Comparison of ENCODE assay signal across 8 mouse cellular contexts in the genomic region with DNA sequence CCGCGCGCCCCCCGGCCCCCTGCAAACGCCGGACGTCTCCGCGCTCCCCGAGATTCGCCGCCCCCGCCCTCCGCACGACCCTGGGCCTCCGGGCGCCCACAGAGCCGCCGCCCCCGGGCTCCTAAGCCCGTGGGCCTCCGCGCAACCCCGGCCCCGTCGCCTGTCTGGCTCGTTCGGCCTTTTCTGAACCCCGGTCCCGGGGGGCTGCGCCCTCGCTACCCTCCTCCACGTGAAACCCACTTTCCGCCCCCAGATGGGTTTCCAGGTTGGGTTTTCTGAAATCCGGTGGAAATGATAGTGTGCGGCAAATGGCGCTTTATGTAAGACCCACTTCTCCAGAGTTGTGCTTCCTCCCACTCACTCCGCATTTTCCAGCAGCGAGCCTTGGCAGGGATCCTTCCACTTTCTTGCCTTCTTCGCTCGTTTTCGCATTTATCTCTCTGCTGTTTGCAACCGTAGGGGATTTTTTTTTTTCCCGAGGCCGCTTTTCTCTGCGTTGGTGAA. TPM values are rescaled to one million over a fixed set of nuclear protein-coding genes. Genes with fewer than 3 reads are reported as not detected.
A peak's percentile ranks its signal among the peaks of the same experiment; 100 is the strongest.
DNase-seq lines count a peak whose midpoint lies in the region; ATAC-seq and TF ChIP-seq lines count a peak whose summit lies in the region.

No protein-coding gene starts in this region.

- peak; percentile 23 for ATAC-seq in Patski
- peak; percentile 29 for ATAC-seq in hindbrain, embryonic 15.5 days (ENCODE audit: low FRiP score, low read depth)

- no peaks in the 10 kb centered on the region for H3K36me3 ChIP-seq in hindbrain, embryonic 15.5 days

- in situ Hi-C loops in Patski (cut with MboI; ENCODE audit: low pct_unique_long_range_greater_than_20kb): loop anchor here (5.0 kb wide), 1 partner anchor 43 kb away; no protein-coding TSS in a partner anchor

- CTCF ChIA-PET in Patski (lab: Charles Lee): interaction anchor here (1.2 to 2.7 kb wide), 6 partner anchors 11 to 46 kb away, joined by 3 to 15 read pairs (median 5); a partner anchor contains a TSS

- H3K4me2 ChIP-seq in hindbrain, embryonic 15.5 days: peak overlapping the region; percentile 76

- H3K27me3 ChIP-seq in Patski: peaks cover 4% of the 10 kb centered on the region
- no peaks in the 10 kb centered on the region for H3K27me3 ChIP-seq in hindbrain, embryonic 15.5 days

- TF ChIP-seq CTCF in Patski (IDR thresholded peaks at IDR 0.05): no peak

- peaks cover 40% of the 10 kb centered on the region for H3K4me1 ChIP-seq in hindbrain, embryonic 15.5 days (replicated peaks)

- WGBS in hindbrain, embryonic 15.5 days: under 1% methylated on average over 40 of the region's 46 CpGs

- peak overlapping the region; percentile 98 for H3K27ac ChIP-seq in hindbrain, embryonic 15.5 days (replicated peaks)

- POLR2A ChIA-PET in Patski (lab: Charles Lee): no interaction called here

- H3K9ac ChIP-seq in hindbrain, embryonic 15.5 days: peak overlapping the region; percentile 100

- peak overlapping the region; percentile 100 for H3K4me3 ChIP-seq in hindbrain, embryonic 15.5 days

- DNase-seq in Patski (ENCODE audit: low read depth, low spot score): no peak
- peak; percentile 62 to 67 for DNase-seq in cerebellum, postnatal 14 days
- DNase-seq in frontal cortex, postnatal 36 days (ENCODE audit: low spot score in 2 of 2): peak; percentile 75 to 80
- peak; percentile 68 to 78 for DNase-seq in left cerebral cortex, adult 18-20 months (ENCODE audit: low spot score in 2 of 2)
- DNase-seq in lung, postnatal 25 days (ENCODE audit: low spot score): peak; percentile 25
- DNase-seq in right cerebral cortex, adult 18-20 months: peak; percentile 80
- DNase-seq in urinary bladder, adult 2 months (ENCODE audit: low spot score): peak; percentile 51

- no peaks in the 10 kb centered on the region for H3K9me3 ChIP-seq in hindbrain, embryonic 15.5 days

RNA-seq across cellular contexts. Expression of a gene that starts 0.7 kb away (rescaled TPM):
- polyA plus RNA-seq in Patski (2021): 103 TPM
- polyA plus RNA-seq in hindbrain, embryonic 15.5 days (2015; fragmentation: Nextera tagmentation; extraction: Ambion mirVana): 219 TPM in 2 replicates
- total RNA-seq in left cerebral cortex, adult 18-20 months (2021): 100 to 1,000 TPM; 724 to 738 TPM
- 60.9 and 63.7 TPM in 2 replicates for polyA plus RNA-seq in urinary bladder, adult 2 months (2012; rRNA removed)

RNA-seq across cellular contexts. Expression of a gene that starts 22.1 kb away (rescaled TPM):
- 19.8 TPM for polyA plus RNA-seq in Patski (2021)
- 19.3 and 20.8 TPM in 2 replicates for polyA plus RNA-seq in hindbrain, embryonic 15.5 days (2015; fragmentation: Nextera tagmentation; extraction: Ambion mirVana)
- 10 to 100 TPM in 1 of 2 experiments, 1 to 10 TPM in 1; 9.2 to 10.0 TPM for total RNA-seq in left cerebral cortex, adult 18-20 months (2021)
- 11.1 and 11.8 TPM in 2 replicates for polyA plus RNA-seq in urinary bladder, adult 2 months (2012; rRNA removed)

RNA-seq across cellular contexts. Expression of a gene that starts 51.6 kb away (rescaled TPM):
- 56.2 TPM for polyA plus RNA-seq in Patski (2021)
- 44.6 and 49.0 TPM in 2 replicates for polyA plus RNA-seq in hindbrain, embryonic 15.5 days (2015; fragmentation: Nextera tagmentation; extraction: Ambion mirVana)
- 10 to 100 TPM; 24.2 to 24.9 TPM for total RNA-seq in left cerebral cortex, adult 18-20 months (2021)
- 17.2 and 17.8 TPM in 2 replicates for polyA plus RNA-seq in urinary bladder, adult 2 months (2012; rRNA removed)
